Mouse (Mus musculus) hindbrain, embryonic 11.5 days (tissue): ENCODE results near the gene Psd. TPM values are rescaled to one million over a fixed set of nuclear protein-coding genes. Genes with fewer than 3 reads are reported as not detected.

Experiments
- ATAC-seq: fragments of 200-750 bp; cut with Nextera tagmentation; 2 replicates; pipeline ENCODE4 v1.8.0; 2017; ENCODE audit warnings: mild to moderate bottlenecking, moderate TSS enrichment, moderate library complexity; ENCODE audit not compliant: low FRiP score
- DNase-seq: peaks from one replicate; pipeline ENCODE4 v3.0.0-alpha.2; 2015; ENCODE audit warnings: low spot score
- H3K27ac ChIP-seq: fragments of 300-500 bp; sonication (generic); 2 replicates; pipeline ENCODE4 v1.5.1; 2014; ENCODE audit warnings: mild to moderate bottlenecking, low read depth, low read length
- H3K27me3 ChIP-seq: fragments of 300-500 bp; sonication (generic); 2 replicates; pipeline ENCODE4 v1.6.1; 2014; ENCODE audit warnings: mild to moderate bottlenecking, low read length, moderate library complexity, mixed read lengths; ENCODE audit not compliant: control insufficient read depth, insufficient read depth
- H3K36me3 ChIP-seq: fragments of 300-500 bp; sonication (generic); 2 replicates; pipeline ENCODE4 v1.6.1; 2014; ENCODE audit warnings: mild to moderate bottlenecking, low read length, moderate library complexity, mixed read lengths; ENCODE audit not compliant: control insufficient read depth, insufficient read depth
- H3K4me1 ChIP-seq: fragments of 300-500 bp; sonication (generic); replicated peaks from 2 replicates; pipeline ENCODE4 v1.6.1; 2014; ENCODE audit warnings: low read length, mixed read lengths; ENCODE audit not compliant: control insufficient read depth, insufficient read depth
- H3K4me2 ChIP-seq: fragments of 300-500 bp; sonication (generic); replicated peaks from 2 replicates; pipeline ENCODE4 v1.6.1; 2014; ENCODE audit warnings: mild to moderate bottlenecking, low read depth, low read length
- H3K4me3 ChIP-seq: fragments of 300-500 bp; sonication (generic); 2 replicates; pipeline ENCODE4 v1.5.1; 2014; ENCODE audit warnings: low read depth, low read length
- H3K9ac ChIP-seq: fragments of 300-500 bp; sonication (generic); 2 replicates; pipeline ENCODE4 v1.6.1; 2014; ENCODE audit warnings: low read depth, low read length
- H3K9me3 ChIP-seq: fragments of 300-500 bp; sonication (generic); 2 replicates; pipeline ENCODE4 v1.6.1; 2016; ENCODE audit warnings: low read length; ENCODE audit not compliant: control insufficient read depth
- WGBS: fragments of 180-500 bp; shearing (Covaris S2); extraction: QIAGEN DNeasy Blood & Tissue Kit; methylation state at CpG from one replicate; pipeline ENCODE4 v1.1.7; 2014; 5-methylcytosine and 5-hydroxymethylcytosine counted together
- polyA plus RNA-seq: library from polyadenylated mRNA; unstranded; fragments of >200 nt; fragmentation: Nextera tagmentation; extraction: Ambion mirVana; gene quantifications from 2 replicates; pipeline ENCODE4 v1.2.1, GENCODE M21; 2014

Gene Psd
- polyA plus RNA-seq, 1 experiment from 2014 or later = 11.9 TPM

- Histone ChIP-seq H3K4me2 (no peak overlapping the region), H3K27me3 (peaks cover 12% of the 10 kb centered on the region), H3K27ac (no peak overlapping the region), H3K9ac (no peak overlapping the region), H3K36me3 (no peaks in the 10 kb centered on the region), H3K9me3 (no peaks in the 10 kb centered on the region), H3K4me3 (no peak overlapping the region), H3K4me1 (no peaks in the 10 kb centered on the region)
- ATAC-seq (no peak), DNase-seq (no peak)
- WGBS = 100% methylated on average over 1 of the region's 1 CpGs
Measured at GRCm38 (mm10) chr19:46347146-46347545, 20.2 kb upstream of the Psd start.

- Histone ChIP-seq H3K27me3 (peaks cover 4% of the 10 kb centered on the region; the same call in 1 of the 2 replicates), H3K4me2 (no peak overlapping the region), H3K4me3 (no peak overlapping the region), H3K9ac (no peak overlapping the region), H3K36me3 (no peaks in the 10 kb centered on the region), H3K4me1 (no peaks in the 10 kb centered on the region), H3K9me3 (no peaks in the 10 kb centered on the region), H3K27ac (no peak overlapping the region)
- ATAC-seq (no peak), DNase-seq (no peak)
- WGBS = 25% methylated on average over 7 of the region's 7 CpGs
Measured at GRCm38 (mm10) chr19:46344710-46345419, 17.9 kb upstream of the Psd start.

- DNase-seq = no peak
- Histone ChIP-seq H3K27ac (no peak overlapping the region; the same call in 1 of the 2 replicates), H3K9ac (peak overlapping the region; percentile 31; the same call in 1 of the 2 replicates)
Measured at GRCm38 (mm10) chr19:46339287-46339971, 12.5 kb upstream of the Psd start.

DNA sequence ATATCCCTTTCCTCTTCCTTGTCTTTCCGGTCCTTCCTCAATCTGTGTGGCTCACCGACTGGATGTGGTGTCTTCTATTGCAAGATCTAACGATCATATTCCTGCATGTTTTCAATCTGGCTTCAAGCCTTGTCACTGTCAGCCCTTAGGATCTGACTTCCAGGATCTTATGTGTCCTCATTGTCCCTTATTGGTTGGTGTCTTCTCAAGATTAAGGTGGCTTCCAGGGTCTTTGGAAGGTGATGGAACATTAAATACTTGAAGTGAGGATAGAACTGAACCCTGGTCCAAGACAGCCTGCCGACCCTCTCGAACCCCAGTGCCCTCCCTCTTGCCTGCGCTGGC, 12.0 kb upstream of the Psd start:
- H3K36me3 ChIP-seq = no peaks in the 10 kb centered on the region
- peak overlapping the region; percentile 21; the same call in 1 of the 2 replicates for H3K4me2 ChIP-seq
- peak overlapping the region; percentile 31 for H3K9ac ChIP-seq
- ATAC-seq = no peak
- H3K27me3 ChIP-seq = no peaks in the 10 kb centered on the region
- no peaks in the 10 kb centered on the region for H3K9me3 ChIP-seq
- H3K4me3 ChIP-seq = no peak overlapping the region
- DNase-seq = no peak
- whole genome bisulfite sequencing = 58% methylated on average over 6 of the region's 6 CpGs
- H3K27ac ChIP-seq = no peak overlapping the region
- peaks cover 5% of the 10 kb centered on the region for H3K4me1 ChIP-seq

More at GRCm38 (mm10) chr19:46339287-46339971, 12.5 kb upstream of the Psd start:
- WGBS = 81% methylated on average over 7 of the region's 7 CpGs
- H3K9me3 ChIP-seq = no peaks in the 10 kb centered on the region
- no peaks in the 10 kb centered on the region for H3K27me3 ChIP-seq
- H3K4me2 ChIP-seq = no peak overlapping the region
- no peak overlapping the region for H3K4me3 ChIP-seq
- peak; percentile 31 for ATAC-seq
- no peaks in the 10 kb centered on the region for H3K36me3 ChIP-seq
- H3K4me1 ChIP-seq = peaks cover 5% of the 10 kb centered on the region

- ATAC-seq (peak; percentile 91), DNase-seq (peak; percentile 99)
- Histone ChIP-seq H3K9ac (peak within 1 kb of the TSS; percentile 64), H3K27ac (peak within 1 kb of the TSS; percentile 54), H3K9me3 (no peaks in the 10 kb centered on the region), H3K27me3 (no peaks in the 10 kb centered on the region), H3K4me3 (peak within 1 kb of the TSS; percentile 67), H3K4me2 (peak within 1 kb of the TSS; percentile 79), H3K36me3 (no peaks in the 10 kb centered on the region), H3K4me1 (peaks cover 5% of the 10 kb centered on the region)
- under 1% methylated on average over 31 of the region's 31 CpGs for WGBS
Measured at GRCm38 (mm10) chr19:46338331-46338936, 11.5 kb upstream of the Psd start, which contains the start of gene Cuedc2. Gene Cuedc2, minus strand, starts transcription at chr19:46338702.

- no peaks in the 10 kb centered on the region for H3K27me3 ChIP-seq
- H3K36me3 ChIP-seq = no peaks in the 10 kb centered on the region
- ATAC-seq = peak; percentile 36; the same call in 1 of the 2 replicates
- H3K4me2 ChIP-seq = peak overlapping the region; percentile 79
- H3K27ac ChIP-seq = peak overlapping the region; percentile 54
- H3K4me1 ChIP-seq = peaks cover 5% of the 10 kb centered on the region
- peak overlapping the region; percentile 67 for H3K4me3 ChIP-seq
- 33% methylated on average over 15 of the region's 15 CpGs for WGBS
- no peaks in the 10 kb centered on the region for H3K9me3 ChIP-seq
- H3K9ac ChIP-seq = peak overlapping the region; percentile 64
- DNase-seq = no peak
Measured at GRCm38 (mm10) chr19:46337719-46338330, 10.9 kb upstream of the Psd start.

- 81% methylated on average over 3 of the region's 3 CpGs for WGBS
Measured at GRCm38 (mm10) chr19:46333906-46334305, 7.0 kb upstream of the Psd start.

DNA sequence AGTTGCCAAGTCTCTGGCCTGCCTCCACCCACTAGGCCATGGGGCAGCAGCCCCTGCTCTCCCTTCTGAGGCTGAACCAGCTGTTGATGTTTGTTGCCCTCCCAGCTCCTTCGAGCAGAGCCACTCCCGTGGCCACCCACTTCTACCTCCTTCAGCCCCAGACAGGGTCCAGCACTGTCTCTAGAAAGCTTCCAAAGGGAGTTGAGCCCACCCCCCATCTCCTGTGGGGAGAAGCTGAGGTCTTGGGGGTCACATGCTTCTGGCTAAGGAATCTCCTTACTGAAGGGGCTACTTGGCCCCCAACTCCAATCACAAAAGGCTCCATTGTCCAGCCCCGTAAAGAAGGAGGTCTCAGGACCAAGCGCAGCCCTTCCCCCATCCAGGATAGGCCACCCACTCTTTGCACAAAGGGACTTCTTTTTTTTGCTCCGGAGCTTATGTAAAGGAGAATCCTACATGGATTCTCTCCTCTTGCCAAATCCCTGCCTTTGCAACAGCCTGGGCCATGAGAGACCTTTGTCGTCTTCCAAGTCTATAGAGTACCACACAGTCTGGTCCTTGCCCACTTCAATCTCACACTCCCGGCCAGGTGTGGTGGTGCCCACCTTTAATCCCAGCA, 5.9 kb upstream of the Psd start:
- Histone ChIP-seq H3K4me1 (peaks cover 11% of the 10 kb centered on the region), H3K4me2 (no peak overlapping the region), H3K4me3 (no peak overlapping the region), H3K9ac (no peak overlapping the region), H3K27ac (no peak overlapping the region), H3K36me3 (peaks cover 5% of the 10 kb centered on the region; the same call in 1 of the 2 replicates), H3K27me3 (no peaks in the 10 kb centered on the region), H3K9me3 (no peaks in the 10 kb centered on the region)
- DNase-seq = no peak
- WGBS = 40% methylated on average over 7 of the region's 7 CpGs
- ATAC-seq = no peak

More at GRCm38 (mm10) chr19:46333906-46334305, 7.0 kb upstream of the Psd start:
- Histone ChIP-seq H3K36me3 (peaks cover 5% of the 10 kb centered on the region; the same call in 1 of the 2 replicates), H3K4me1 (peaks cover 11% of the 10 kb centered on the region), H3K9ac (no peak overlapping the region), H3K27ac (no peak overlapping the region), H3K9me3 (no peaks in the 10 kb centered on the region), H3K4me2 (no peak overlapping the region), H3K27me3 (no peaks in the 10 kb centered on the region), H3K4me3 (no peak overlapping the region)
- ATAC-seq (no peak), DNase-seq (no peak)
